Mouse (Mus musculus): Measurements from ENCODE around the gene Eif5a2.

Eif5a2 gene

GRCm38 (mm10) chr3:28808039-28808643, 27.1 kb downstream of the Eif5a2 start:
- no peak for DNase-seq (ENCODE audit: low read depth, low spot score)

- no peak for DNase-seq (ENCODE audit: low read depth, low spot score)
These were observed 30.4 kb downstream of the Eif5a2 start for GRCm38 (mm10) chr3:28811441-28811840.

GRCm38 (mm10) chr3:28814361-28814760, 33.3 kb downstream of the Eif5a2 start:
- DNase-seq (ENCODE audit: low read depth, low spot score): peak; percentile 80

- no peak for DNase-seq (ENCODE audit: low read depth, low spot score)
These were observed 35.0 kb downstream of the Eif5a2 start for GRCm38 (mm10) chr3:28816010-28816540.

- DNase-seq (ENCODE audit: low read depth, low spot score): no peak
These were observed 45.2 kb downstream of the Eif5a2 start for GRCm38 (mm10) chr3:28826272-28826671.

GRCm38 (mm10) chr3:28827605-28828004, 46.5 kb downstream of the Eif5a2 start:
- DNase-seq (ENCODE audit: low read depth, low spot score): no peak

- no peak for DNase-seq (ENCODE audit: low read depth, low spot score)
These were observed 48.4 kb downstream of the Eif5a2 start for GRCm38 (mm10) chr3:28829454-28829853.

GRCm38 (mm10) chr3:28836796-28837371, 55.8 kb downstream of the Eif5a2 start:
- DNase-seq (ENCODE audit: low read depth, low spot score): no peak

- peak; percentile 17 for DNase-seq (ENCODE audit: low read depth, low spot score)
These were observed 61.0 kb downstream of the Eif5a2 start for GRCm38 (mm10) chr3:28841886-28842649.

- DNase-seq (ENCODE audit: low read depth, low spot score): no peak
These were observed 62.2 kb downstream of the Eif5a2 start for GRCm38 (mm10) chr3:28843231-28843630.

GRCm38 (mm10) chr3:28847115-28847514, 66.0 kb downstream of the Eif5a2 start:
- DNase-seq (ENCODE audit: low read depth, low spot score): no peak
